8 mouse cellular contexts compared by ENCODE assay signal in the genomic region with DNA sequence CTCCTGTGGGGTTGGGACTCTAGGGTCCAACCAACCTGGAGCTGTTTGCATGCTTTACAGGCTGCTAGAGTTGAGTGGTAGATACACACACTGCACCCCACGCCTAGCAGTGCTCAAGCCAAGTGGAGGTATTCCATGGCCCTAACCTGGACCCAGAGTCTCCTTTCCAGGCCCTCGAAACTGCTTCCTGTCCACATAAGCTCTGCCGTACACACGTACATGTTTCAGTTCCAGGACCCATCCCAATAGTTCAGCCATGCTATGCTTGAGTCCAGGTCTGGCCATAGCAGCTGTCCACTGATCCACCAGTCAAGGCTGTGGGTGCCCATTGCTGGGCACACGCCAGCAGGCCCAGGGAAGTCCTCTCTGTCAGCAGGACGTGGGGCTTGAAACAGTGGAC. TPM values are rescaled to one million over a fixed set of nuclear protein-coding genes. Genes with fewer than 3 reads are reported as not detected.
DNase-seq lines count a peak whose midpoint lies in the region; ATAC-seq and TF ChIP-seq lines count a peak whose summit lies in the region.

No protein-coding gene starts in this region.

- H3K27me3 ChIP-seq in G1E (ENCODE audit: insufficient read depth, low read length) = no peaks in the 10 kb centered on the region
- H3K27me3 ChIP-seq in forebrain, embryonic 14.5 days (replicated peaks; ENCODE audit: control insufficient read depth, insufficient read depth, low read length) = no peaks in the 10 kb centered on the region
- H3K27me3 ChIP-seq in liver, embryonic 13.5 days = no peaks in the 10 kb centered on the region

- H3K9me3 ChIP-seq in G1E (replicated peaks) = no peaks in the 10 kb centered on the region
- no peaks in the 10 kb centered on the region for H3K9me3 ChIP-seq in forebrain, embryonic 14.5 days (replicated peaks; ENCODE audit: control insufficient read depth, low read length)
- no peaks in the 10 kb centered on the region for H3K9me3 ChIP-seq in liver, embryonic 13.5 days (replicated peaks)

- H3K27ac ChIP-seq in forebrain, embryonic 14.5 days (ENCODE audit: low read depth, low read length) = no peak overlapping the region
- peak overlapping the region; percentile 90 for H3K27ac ChIP-seq in liver, embryonic 13.5 days

- no peak for TF ChIP-seq CTCF in G1E (IDR thresholded peaks at IDR 0.05; ENCODE audit: low read depth, low read length)

- H3K4me2 ChIP-seq in forebrain, embryonic 14.5 days (ENCODE audit: low read length) = peak overlapping the region; percentile 78
- H3K4me2 ChIP-seq in liver, embryonic 13.5 days = peak overlapping the region; percentile 86

- peak overlapping the region; percentile 77 for H3K4me3 ChIP-seq in G1E (ENCODE audit: low read depth, low read length)
- peak overlapping the region; percentile 82 for H3K4me3 ChIP-seq in forebrain, embryonic 14.5 days (ENCODE audit: low read depth, low read length)
- peak overlapping the region; percentile 97 for H3K4me3 ChIP-seq in liver, embryonic 13.5 days (replicated peaks)

- DNase-seq in kidney, adult 18-20 months = peak; percentile 41
- no peak for DNase-seq in kidney, postnatal 4 days
- DNase-seq in G1E (ENCODE audit: low spot score) = no peak
- no peak for DNase-seq in forebrain, embryonic 14.5 days (ENCODE audit: low spot score)
- no peak for DNase-seq in liver, embryonic 13.5 days
- DNase-seq in ovary, postnatal 36 days (ENCODE audit: low spot score) = no peak
- DNase-seq in natural killer cell, adult 2 months (ENCODE audit: low spot score in 2 of 2) = no peak

- peak overlapping the region; percentile 84 for H3K9ac ChIP-seq in forebrain, embryonic 14.5 days (ENCODE audit: low read length)
- H3K9ac ChIP-seq in liver, embryonic 13.5 days = peak overlapping the region; percentile 99

- H3K4me1 ChIP-seq in G1E (ENCODE audit: insufficient read depth, low read depth, low read length) = peaks cover 87% of the 10 kb centered on the region
- H3K4me1 ChIP-seq in forebrain, embryonic 14.5 days (ENCODE audit: control insufficient read depth, insufficient read depth, low read length) = peaks cover 40% of the 10 kb centered on the region
- H3K4me1 ChIP-seq in liver, embryonic 13.5 days (replicated peaks) = peaks cover 87% of the 10 kb centered on the region

- peaks cover 59% of the 10 kb centered on the region for H3K36me3 ChIP-seq in G1E (replicated peaks)
- H3K36me3 ChIP-seq in forebrain, embryonic 14.5 days (ENCODE audit: control insufficient read depth, insufficient read depth, low read length) = no peaks in the 10 kb centered on the region
- H3K36me3 ChIP-seq in liver, embryonic 13.5 days = peaks cover 51% of the 10 kb centered on the region

- ATAC-seq in G1E (ENCODE audit: extremely low read depth, insufficient number of reproducible peaks, low FRiP score, poor library complexity, severe bottlenecking) = no peak
- ATAC-seq in forebrain, embryonic 14.5 days = no peak
- ATAC-seq in liver, embryonic 13.5 days (ENCODE audit: low read depth) = no peak
- ATAC-seq in activated CD4-positive, CD25-positive, alpha-beta regulatory T cell, adult 4 months = no peak

- 47% methylated on average over 6 of the region's 6 CpGs for whole genome bisulfite sequencing in forebrain, embryonic 14.5 days
- 57% methylated on average over 6 of the region's 6 CpGs for WGBS in liver, embryonic 13.5 days (ENCODE audit: insufficient replicate concordance)

RNA-seq across cellular contexts. Expression of a gene that starts 2.0 kb away (rescaled TPM):
- total RNA-seq in G1E (2014; fragmentation: Nextera tagmentation) (62.9 and 66.0 TPM in 2 replicates), G1E (2017) (29.3 and 32.2 TPM in 2 replicates)
- polyA plus RNA-seq in G1E (2012) = 49.9 and 54.9 TPM in 2 replicates
- polyA plus RNA-seq in forebrain, embryonic 14.5 days (2014; fragmentation: Nextera tagmentation; extraction: Ambion mirVana) = 10.2 and 10.6 TPM in 2 replicates
- polyA plus RNA-seq in liver, embryonic 13.5 days (2015; fragmentation: Nextera tagmentation; extraction: Ambion mirVana) = 4.6 and 6.1 TPM in 2 replicates
- polyA plus RNA-seq in activated CD4-positive, CD25-positive, alpha-beta regulatory T cell, adult 4 months (2017; shearing (Covaris generic)) = 1 to 10 TPM; 2.8 to 3.8 TPM
